10 mouse cellular contexts compared by ENCODE assay signal in the genomic region with DNA sequence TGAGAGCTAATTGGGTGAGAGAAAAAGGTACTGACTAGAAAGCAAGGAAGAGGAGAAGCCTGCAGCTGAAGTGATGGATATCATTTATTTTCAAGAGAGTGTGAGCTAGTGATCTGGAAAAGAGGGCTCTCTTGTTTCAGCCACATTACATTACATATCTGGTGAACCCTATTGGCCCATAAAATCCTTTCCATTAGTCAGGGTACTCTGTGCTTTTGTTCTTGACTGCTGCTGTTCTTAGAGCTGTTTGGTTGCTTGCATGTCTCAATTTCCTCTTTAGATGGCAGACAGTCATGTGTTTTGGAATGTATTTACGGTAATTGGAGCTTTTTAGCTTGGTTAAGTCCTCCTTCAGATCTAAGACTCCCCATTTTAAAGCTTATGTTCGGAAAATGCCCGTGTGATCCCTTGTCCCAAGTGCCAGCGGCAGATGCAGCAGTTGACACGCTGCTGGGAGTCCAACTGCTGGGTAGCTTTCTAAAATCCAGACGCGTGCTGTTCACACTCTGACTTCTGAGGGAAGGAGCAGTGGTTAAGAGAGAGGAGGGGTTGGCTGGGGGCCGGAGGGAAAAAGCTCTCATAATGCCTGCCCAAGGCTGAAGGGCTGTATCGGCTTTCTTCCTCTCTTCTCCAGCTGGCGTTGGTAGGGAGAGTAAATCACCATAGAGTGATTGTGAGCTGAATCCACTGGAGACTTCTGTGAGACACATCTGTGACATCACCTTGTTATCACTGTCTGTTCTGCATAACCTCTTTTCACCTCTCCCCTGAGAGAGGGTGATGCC.
DNase-seq lines count a peak whose midpoint lies in the region; ATAC-seq and TF ChIP-seq lines count a peak whose summit lies in the region.
"Had no signal": no experiment of that assay in that cellular context is flagged by ENCODE, and none has a peak within 500 bp of the region (broad histone marks: within the 10 kb centered on the region; RNA-seq: fewer than 3 reads in every experiment).

No protein-coding gene starts in this region.

- peak overlapping the region; percentile 28 for H3K4me2 ChIP-seq in midbrain, embryonic 15.5 days
- no peak overlapping the region for H3K4me2 ChIP-seq in forebrain, embryonic 11.5 days (ENCODE audit: low read depth, low read length, severe bottlenecking)
- H3K4me2 ChIP-seq: liver, embryonic 11.5 days had no signal

- H3K9me3 ChIP-seq in midbrain, embryonic 15.5 days, result no peaks in the 10 kb centered on the region
- H3K9me3 ChIP-seq in forebrain, embryonic 11.5 days (ENCODE audit: control insufficient read depth, low read length), result no peaks in the 10 kb centered on the region

- H3K27me3 ChIP-seq in midbrain, embryonic 15.5 days (replicated peaks), result no peaks in the 10 kb centered on the region
- no peaks in the 10 kb centered on the region for H3K27me3 ChIP-seq in forebrain, embryonic 11.5 days (ENCODE audit: control insufficient read depth, insufficient read depth, low read length)

- TF ChIP-seq POLR2A in brain, embryonic 14.5 days (IDR thresholded peaks at IDR 0.05; ENCODE audit: borderline replicate concordance, extremely low read depth, insufficient read depth, insufficient read length, poor library complexity, severe bottlenecking), result no peak

- ATAC-seq in midbrain, embryonic 15.5 days (replicated peaks), result no peak
- ATAC-seq in CD4-positive, CD25-positive, alpha-beta regulatory T cell, adult 4 months, result no peak
- ATAC-seq in forebrain, embryonic 11.5 days (replicated peaks; ENCODE audit: low FRiP score), result no peak

- 45% methylated on average over 10 of the region's 10 CpGs for WGBS in midbrain, embryonic 15.5 days
- WGBS in forebrain, embryonic 11.5 days, result 79% methylated on average over 10 of the region's 10 CpGs

- peak; percentile 94 for DNase-seq in heart, adult 11 months
- DNase-seq in heart, adult 8-10 months (ENCODE audit: low spot score), result no peak
- peak; percentile 43 for DNase-seq in brain, embryonic 14.5 days (ENCODE audit: low read depth)
- peak; percentile 38 for DNase-seq in heart, postnatal 25 days (ENCODE audit: low spot score)
- DNase-seq in urinary bladder, postnatal 36 days (ENCODE audit: low spot score in 2 of 2), result no peak
- no peak for DNase-seq in forebrain, embryonic 11.5 days (ENCODE audit: low spot score)
- DNase-seq: right cerebral cortex, postnatal 25 days had no signal

- peaks cover 7% of the 10 kb centered on the region for H3K4me1 ChIP-seq in midbrain, embryonic 15.5 days
- H3K4me1 ChIP-seq in forebrain, embryonic 11.5 days (replicated peaks; ENCODE audit: control insufficient read depth, insufficient read depth, low read length), result no peaks in the 10 kb centered on the region

- H3K9ac ChIP-seq in midbrain, embryonic 15.5 days, result no peak overlapping the region; the same call in 1 of the 2 replicates
- H3K9ac ChIP-seq in forebrain, embryonic 11.5 days (ENCODE audit: low read length), result no peak overlapping the region

- no peak overlapping the region for H3K4me3 ChIP-seq in midbrain, embryonic 15.5 days
- no peak overlapping the region for H3K4me3 ChIP-seq in forebrain, embryonic 11.5 days (ENCODE audit: low read depth, low read length)

- intact Hi-C loops in heart, postnatal 25 days (cut with DNase I), result no loop called here

- no peaks in the 10 kb centered on the region for H3K36me3 ChIP-seq in midbrain, embryonic 15.5 days (replicated peaks)
- no peaks in the 10 kb centered on the region for H3K36me3 ChIP-seq in forebrain, embryonic 11.5 days (ENCODE audit: control insufficient read depth, insufficient read depth, low read length)

- H3K27ac ChIP-seq in midbrain, embryonic 15.5 days, result peak overlapping the region; percentile 39
- H3K27ac ChIP-seq in forebrain, embryonic 11.5 days (ENCODE audit: low read depth, low read length), result no peak overlapping the region

- no peak for TF ChIP-seq CTCF in brain, embryonic 14.5 days (IDR thresholded peaks at IDR 0.05; ENCODE audit: borderline replicate concordance, extremely low read depth, insufficient read depth, insufficient read length)

Comparison
In these comparisons a context has a peak if more than half of its experiments do, and no peak if none do; other contexts are left out.
1. DNase-seq: peak in heart, adult 11 months (single experiment), brain, embryonic 14.5 days (single experiment) and heart, postnatal 25 days (single experiment); none in heart, adult 8-10 months (single experiment), urinary bladder, postnatal 36 days (0 of 2) and forebrain, embryonic 11.5 days (single experiment).